Mouse (Mus musculus): ENCODE data around the gene Kctd6. TPM values are rescaled to one million over a fixed set of nuclear protein-coding genes. Genes with fewer than 3 reads are reported as not detected.

Gene Kctd6
- total RNA-seq, 1 experiment from 2014 or later, result 12.3 TPM

- peak; percentile 88 for DNase-seq
Measured at GRCm38 (mm10) chr14:8214299-8215207, 613 bp downstream of the Kctd6 start.

GRCm38 (mm10) chr14:8215208-8215778 lies 1.4 kb downstream of the Kctd6 start:
- DNase-seq, result no peak

DNA sequence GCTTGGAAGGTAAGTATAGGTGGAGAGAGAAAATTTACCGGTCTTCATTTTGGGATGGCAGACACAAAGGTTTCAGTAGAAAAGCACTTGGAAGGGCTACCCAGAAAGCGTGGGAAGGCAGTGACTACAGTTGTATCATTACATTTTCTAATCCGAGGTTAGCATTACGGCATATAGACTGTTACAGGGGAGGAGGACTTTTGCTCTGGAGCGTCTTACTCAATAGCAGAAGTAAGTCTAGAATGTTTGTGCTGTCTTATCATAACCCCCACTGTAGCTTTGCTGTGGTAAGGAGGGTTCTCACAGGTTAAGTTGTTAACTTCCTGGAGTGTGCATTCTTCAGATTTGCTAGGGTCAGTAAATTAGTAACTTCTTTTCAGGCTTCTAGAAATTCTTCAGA lies 2.2 kb downstream of the Kctd6 start:
- no peak for DNase-seq

DNA sequence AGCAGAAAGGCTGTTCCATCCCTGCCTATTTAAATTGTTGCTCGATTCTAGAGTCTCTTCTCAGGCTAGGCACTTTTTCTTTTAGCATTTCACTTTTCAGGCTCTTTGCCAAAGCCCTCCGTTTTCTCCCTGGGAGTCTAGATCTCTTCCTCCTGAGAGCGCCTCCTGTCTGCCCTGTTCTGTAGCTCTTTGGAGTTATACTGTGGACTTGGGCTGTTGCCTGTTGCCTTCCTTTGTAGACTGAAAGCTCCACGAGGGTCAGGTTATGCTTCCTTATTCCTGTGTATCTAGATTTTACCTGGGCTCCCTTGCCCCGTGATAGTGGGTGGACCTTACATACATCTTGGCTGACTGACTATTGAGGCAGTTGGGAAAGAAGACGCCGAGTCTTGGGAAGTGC lies 4.3 kb downstream of the Kctd6 start:
- peak; percentile 29 for DNase-seq

DNA sequence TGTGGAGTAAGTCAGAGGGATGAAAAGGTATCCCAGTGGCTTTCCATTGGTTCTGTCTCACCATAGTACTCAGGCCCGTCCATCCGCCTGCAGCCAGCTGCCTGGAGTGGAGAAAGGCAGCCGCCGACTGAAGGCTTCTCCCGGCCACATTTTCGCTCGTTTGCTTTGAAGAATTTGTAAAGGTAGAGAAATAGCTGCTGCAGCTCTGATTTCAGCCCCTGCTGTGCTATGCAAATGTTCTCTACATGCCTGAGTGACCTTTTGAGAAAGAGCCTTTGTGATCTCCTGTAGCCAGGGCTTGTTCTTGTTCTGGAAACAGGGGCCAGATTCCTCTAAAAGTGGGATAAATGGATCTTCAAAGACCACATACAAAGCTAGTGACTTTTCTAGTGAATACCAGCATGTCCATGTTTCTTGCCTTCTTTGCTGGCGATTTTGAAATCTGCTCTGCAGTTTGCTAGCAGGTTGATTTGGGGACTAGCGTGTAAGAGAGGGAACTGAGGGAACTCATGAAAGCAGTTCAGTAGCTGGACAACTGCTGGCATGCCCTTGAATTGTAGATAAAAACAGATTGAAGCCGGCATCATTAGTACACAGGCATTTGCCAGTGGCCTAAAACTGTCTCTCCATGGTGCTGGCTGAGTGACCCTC lies 4.9 kb downstream of the Kctd6 start:
- DNase-seq, result peak; percentile 28

- DNase-seq, result no peak
Measured at GRCm38 (mm10) chr14:8219876-8220275, 5.9 kb downstream of the Kctd6 start.

GRCm38 (mm10) chr14:8220306-8220705 lies 6.4 kb downstream of the Kctd6 start:
- DNase-seq, result peak; percentile 37

DNA sequence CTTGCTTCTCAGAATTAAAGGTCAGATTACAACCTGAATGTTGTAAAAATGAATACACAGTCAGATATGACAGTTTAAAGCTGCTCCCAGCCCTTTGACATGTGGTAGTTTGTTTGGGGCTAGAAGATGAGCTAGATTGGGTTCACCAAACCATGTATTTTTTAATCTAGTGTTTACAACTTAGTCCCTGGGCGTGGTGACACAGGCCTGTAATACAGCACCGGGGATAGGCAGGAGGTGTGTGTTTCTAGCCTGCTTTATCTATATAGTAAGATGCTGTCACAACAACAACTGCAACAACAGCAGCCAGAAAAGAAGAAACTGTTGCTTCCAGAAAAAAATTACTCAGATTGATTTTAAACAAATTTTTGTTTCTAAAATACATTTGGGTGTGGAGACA lies 7.0 kb downstream of the Kctd6 start:
- DNase-seq, result no peak

DNA sequence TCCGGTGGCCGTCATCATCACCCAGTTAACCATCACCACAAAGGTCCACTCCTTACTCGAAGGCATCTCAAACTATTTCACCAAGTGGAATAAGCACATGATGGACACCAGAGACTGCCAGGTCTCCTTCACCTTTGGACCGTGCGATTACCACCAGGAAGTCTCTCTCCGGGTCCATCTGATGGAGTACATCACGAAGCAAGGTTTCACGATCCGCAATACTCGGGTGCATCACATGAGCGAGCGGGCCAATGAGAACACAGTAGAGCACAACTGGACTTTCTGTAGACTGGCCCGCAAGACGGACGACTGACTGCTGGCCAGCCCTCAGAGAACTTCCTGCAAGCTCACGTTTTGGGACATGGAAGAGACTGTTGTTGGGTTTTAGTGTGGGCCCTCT lies 8.6 kb downstream of the Kctd6 start:
- DNase-seq, result no peak

DNA sequence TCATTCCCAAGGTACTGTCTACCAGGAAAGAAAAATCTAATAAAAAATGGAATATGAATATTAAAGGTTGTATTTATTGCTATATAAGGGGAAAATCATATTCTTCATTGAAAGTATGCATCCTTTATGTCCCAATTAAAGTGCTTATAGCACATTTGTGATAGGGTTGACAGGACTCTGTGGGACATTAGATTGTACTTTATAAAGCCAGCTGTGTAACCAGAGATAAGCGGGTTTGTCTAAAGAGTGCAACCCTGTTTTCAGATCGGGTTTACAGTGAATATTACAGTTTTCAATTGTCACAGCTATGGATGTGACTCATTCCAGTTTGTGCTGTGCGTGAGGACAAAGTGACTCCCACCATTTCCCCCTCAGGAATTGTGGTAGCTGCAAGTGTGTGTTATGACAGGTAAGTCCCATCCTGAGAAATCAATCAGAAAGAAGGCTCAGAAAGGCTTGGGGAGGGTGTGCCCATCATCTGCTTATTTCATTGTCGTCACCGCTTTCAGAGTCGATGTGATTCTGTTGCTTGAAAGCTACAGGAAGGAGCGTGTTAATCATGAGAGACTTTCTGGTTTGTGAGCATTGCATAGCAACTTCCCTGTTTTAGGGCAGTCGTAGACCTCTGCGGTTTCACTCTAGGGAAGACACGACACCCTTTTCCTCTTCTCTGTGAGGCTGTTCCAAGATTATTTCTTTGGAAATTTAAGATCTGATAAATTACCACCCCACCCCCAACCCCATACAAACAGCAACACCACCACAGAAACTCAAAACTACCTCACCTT lies 9.8 kb downstream of the Kctd6 start:
- no peak for DNase-seq

GRCm38 (mm10) chr14:8224805-8225204 lies 10.9 kb downstream of the Kctd6 start:
- no peak for DNase-seq

DNA sequence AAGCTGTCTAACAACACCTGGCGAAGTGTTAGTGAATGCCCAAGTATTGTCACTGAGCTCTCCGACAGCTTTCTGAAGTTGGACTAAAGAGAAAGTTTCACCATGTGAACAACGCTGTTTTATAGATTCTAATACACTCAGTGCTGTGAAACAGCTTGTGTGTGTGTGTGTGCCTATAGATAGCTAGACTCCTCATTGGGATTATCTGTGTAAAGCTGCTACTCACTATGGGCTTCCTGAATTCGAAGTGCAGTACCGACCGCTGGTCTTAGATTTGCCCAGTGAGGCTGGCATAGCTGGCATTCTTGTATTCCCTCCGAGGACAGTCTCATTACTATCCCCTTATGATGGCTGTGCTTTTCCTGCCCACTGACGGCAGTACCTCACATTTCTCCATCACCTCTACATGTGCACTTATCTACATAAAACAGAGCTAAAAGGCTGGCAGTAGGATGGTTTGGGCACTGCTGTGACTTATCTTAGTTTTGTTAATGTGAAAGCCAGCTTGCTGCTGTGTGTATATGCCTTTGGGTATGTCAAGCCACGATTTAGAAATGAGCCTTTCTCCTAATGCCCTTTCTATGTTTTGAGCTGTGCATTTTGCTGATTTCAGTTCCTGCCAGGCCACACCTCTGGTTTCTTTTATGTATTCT lies 15.6 kb downstream of the Kctd6 start:
- DNase-seq, result no peak

- DNase-seq, result no peak
Measured at GRCm38 (mm10) chr14:8232155-8232910, 18.4 kb downstream of the Kctd6 start.

DNA sequence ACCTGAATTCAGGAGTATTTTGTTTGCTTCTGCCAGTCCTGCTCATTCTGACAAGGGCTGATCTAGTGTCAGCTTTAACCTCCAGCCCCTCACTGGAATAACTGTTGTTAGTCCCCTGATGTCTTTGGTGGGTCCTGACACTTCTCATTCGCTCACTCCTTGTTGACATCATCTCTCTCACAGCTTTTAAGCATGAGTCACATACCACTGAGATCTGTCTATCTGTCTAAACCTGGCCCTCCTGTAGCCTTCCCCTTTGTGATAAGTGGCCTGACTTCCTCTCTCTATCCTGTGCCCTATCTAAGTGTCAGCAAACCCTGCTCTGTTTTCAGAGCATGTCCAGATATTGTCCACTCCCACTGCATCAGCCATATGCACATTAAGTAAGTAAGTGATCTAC lies 19.3 kb downstream of the Kctd6 start:
- no peak for DNase-seq

DNA sequence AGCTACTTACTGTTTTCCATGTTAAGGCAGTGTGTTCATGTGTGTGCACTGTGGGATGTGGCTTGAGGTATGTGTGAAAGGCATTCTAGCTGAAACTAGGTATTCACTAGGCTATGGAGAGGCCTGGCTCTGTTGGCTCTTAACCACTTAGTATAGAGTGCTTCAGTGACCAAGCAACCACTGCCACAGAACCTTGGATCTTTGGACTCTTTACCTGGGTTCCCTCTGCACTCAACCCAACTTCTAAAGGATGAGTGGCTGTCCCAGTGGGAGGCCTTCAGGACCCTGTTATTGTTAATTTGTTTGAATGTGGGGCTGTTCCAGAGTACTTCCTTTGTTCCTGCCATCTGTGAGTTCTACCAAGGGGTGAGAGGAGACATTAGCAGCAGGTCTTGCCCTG lies 27.9 kb downstream of the Kctd6 start:
- no peak for DNase-seq

- DNase-seq, result peak; percentile 43
Measured at GRCm38 (mm10) chr14:8242388-8242920, 28.5 kb downstream of the Kctd6 start.

GRCm38 (mm10) chr14:8243136-8243888 lies 29.4 kb downstream of the Kctd6 start:
- DNase-seq, result no peak

- DNase-seq, result no peak
Measured at GRCm38 (mm10) chr14:8244211-8244611, 30.3 kb downstream of the Kctd6 start.

GRCm38 (mm10) chr14:8246878-8247277 lies 32.9 kb downstream of the Kctd6 start:
- DNase-seq, result no peak

- no peak for DNase-seq
Measured at GRCm38 (mm10) chr14:8249206-8249605, 35.3 kb downstream of the Kctd6 start.
